Mouse (Mus musculus) ES-E14 (cell line): ENCODE measurements around the gene Papolg. TPM values are rescaled to one million over a fixed set of nuclear protein-coding genes. Genes with fewer than 3 reads are reported as not detected.

Source experiments
- DNase-seq: peaks from one replicate; pipeline ENCODE4 v3.0.0-alpha.2; 2013; ENCODE audit warnings: low read depth, low spot score
- H3K27ac ChIP-seq: 2 replicates; pipeline ENCODE4 v1.5.1; 2012; ENCODE audit warnings: low read depth, mild to moderate bottlenecking, low read length, moderate library complexity, mixed read lengths; ENCODE audit not compliant: poor library complexity, insufficient read depth, severe bottlenecking
- H3K36me3 ChIP-seq: 2 replicates; pipeline ENCODE4 v1.6.1; 2012; ENCODE audit warnings: mild to moderate bottlenecking, low read length, moderate library complexity, mixed read lengths; ENCODE audit not compliant: control insufficient read depth, poor library complexity, insufficient read depth, severe bottlenecking
- H3K4me1 ChIP-seq, 2 experiments: fragments of 150-350 bp in 1 of 2; sonication (generic) in 1 of 2; 2 replicates each; pipeline ENCODE4 v1.6.1; 2012; ENCODE audit warnings: low read length in 2 of 2, mild to moderate bottlenecking in 1 of 2, mixed read lengths in 1 of 2; ENCODE audit not compliant: control insufficient read depth in 2 of 2, insufficient read depth in 2 of 2, poor library complexity in 1 of 2
- H3K4me3 ChIP-seq, 2 experiments: fragments of 150-350 bp in 1 of 2; sonication (generic) in 1 of 2; 2 replicates each; pipeline ENCODE4 v1.5.1; 2012; ENCODE audit warnings: low read length in 2 of 2, low read depth in 1 of 2, mild to moderate bottlenecking in 1 of 2, mixed read lengths in 1 of 2; ENCODE audit not compliant: insufficient read depth in 1 of 2, poor library complexity in 1 of 2, severe bottlenecking in 1 of 2
- H3K9ac ChIP-seq: 2 replicates; pipeline ENCODE4 v1.6.1; 2012; ENCODE audit warnings: low read depth, mild to moderate bottlenecking, low read length, mixed read lengths; ENCODE audit not compliant: poor library complexity, insufficient read depth, severe bottlenecking
- H3K9me3 ChIP-seq: fragments of 150-350 bp; sonication (generic); 2 replicates; pipeline ENCODE4 v1.6.1; 2012; ENCODE audit warnings: low read depth, mild to moderate bottlenecking, low read length; ENCODE audit not compliant: control insufficient read depth, insufficient read depth
- CHD2 ChIP-seq: IDR thresholded peaks from 2 replicates; pipeline ENCODE4 v1.6.1; 2014; ENCODE audit warnings: mild to moderate bottlenecking, low read depth, low read length, inconsistent platforms
- HCFC1 ChIP-seq: IDR thresholded peaks from 2 replicates; pipeline ENCODE4 v1.6.1; 2012; ENCODE audit warnings: low read length, inconsistent platforms, borderline replicate concordance; ENCODE audit not compliant: insufficient read depth
- MAFK ChIP-seq: IDR thresholded peaks from 2 replicates; pipeline ENCODE4 v1.6.1; 2014; ENCODE audit warnings: mild to moderate bottlenecking, low read depth, low read length, inconsistent platforms; ENCODE audit not compliant: insufficient read depth
- ZC3H11A ChIP-seq: IDR thresholded peaks from 2 replicates; pipeline ENCODE4 v1.6.1; 2012; ENCODE audit warnings: low read depth, mild to moderate bottlenecking, inconsistent platforms, low read length, borderline replicate concordance
- ZNF384 ChIP-seq: IDR thresholded peaks from 2 replicates; pipeline ENCODE4 v1.6.1; 2012; ENCODE audit warnings: low read depth, low read length, inconsistent platforms
- in situ Hi-C, 2 experiments: fragments of 600-800 bp; cut with MboI; formaldehyde crosslinking; loops; one replicate each; pipeline ENCODE4 v1.15.1; 2025; ENCODE audit warnings: low sequenced_read_pairs in 2 of 2, inconsistent platforms in 1 of 2; ENCODE audit not compliant: unreplicated experiment in 2 of 2
- total RNA-seq: library from RNA; depleted of rRNA; stranded (reverse); fragments of 300-350 nt; gene quantifications from 2 replicates; pipeline ENCODE4 v1.2.3, GENCODE M21; 2012; rRNA removed

Gene Papolg
- total RNA-seq, 1 experiment: 14.0 TPM

- TF ChIP-seq HCFC1 (no peak), ZNF384 (no peak), MAFK (no peak), ZC3H11A (no peak), CHD2 (no peak)
- in situ Hi-C loops: no loop called here
- Histone ChIP-seq H3K9me3 (no peaks in the 10 kb centered on the region), H3K27ac (no peak overlapping the region), H3K4me3 (no peak overlapping the region), H3K9ac (no peak overlapping the region), H3K4me1 (no peaks in the 10 kb centered on the region), H3K36me3 (no peaks in the 10 kb centered on the region)
- no peak for DNase-seq
Observed at GRCm38 (mm10) chr11:23823244-23823643, 71.8 kb downstream of the Papolg start.

GRCm38 (mm10) chr11:23821652-23822051 lies 73.4 kb downstream of the Papolg start:
- Histone ChIP-seq H3K4me3 (no peak overlapping the region), H3K4me1 (no peaks in the 10 kb centered on the region), H3K9ac (no peak overlapping the region), H3K9me3 (no peaks in the 10 kb centered on the region), H3K27ac (no peak overlapping the region), H3K36me3 (no peaks in the 10 kb centered on the region)
- TF ChIP-seq MAFK (no peak), ZNF384 (no peak), HCFC1 (no peak), CHD2 (no peak), ZC3H11A (no peak)
- in situ Hi-C loops: no loop called here
- DNase-seq: no peak

- DNase-seq: no peak
- Histone ChIP-seq H3K9me3 (no peaks in the 10 kb centered on the region), H3K9ac (no peak overlapping the region), H3K4me3 (no peak overlapping the region), H3K4me1 (no peaks in the 10 kb centered on the region), H3K27ac (no peak overlapping the region), H3K36me3 (no peaks in the 10 kb centered on the region)
- in situ Hi-C loops: no loop called here
- TF ChIP-seq MAFK (no peak), CHD2 (no peak), ZNF384 (no peak), HCFC1 (no peak), ZC3H11A (no peak)
Observed at GRCm38 (mm10) chr11:23820977-23821376, 74.1 kb downstream of the Papolg start.

- Histone ChIP-seq H3K9me3 (no peaks in the 10 kb centered on the region), H3K9ac (no peak overlapping the region), H3K36me3 (no peaks in the 10 kb centered on the region), H3K4me3 (no peak overlapping the region), H3K4me1 (no peaks in the 10 kb centered on the region), H3K27ac (no peak overlapping the region)
- TF ChIP-seq HCFC1 (no peak), ZNF384 (no peak), MAFK (no peak), CHD2 (no peak), ZC3H11A (no peak)
- in situ Hi-C loops: no loop called here
- DNase-seq: no peak
Observed at GRCm38 (mm10) chr11:23818745-23819144, 76.3 kb downstream of the Papolg start.

Other genes with a start within 250 kb of the Papolg start
- gene Pus10, start 229.6 kb downstream of the Papolg start, total RNA-seq: 22.7 and 28.8 TPM in 2 replicates
- 56.2 and 60.8 TPM in 2 replicates for gene Pex13, start 229.3 kb downstream of the Papolg start, total RNA-seq
- gene Rel, start 124.3 kb downstream of the Papolg start, total RNA-seq: 0.63 and 0.71 TPM in 2 replicates
- gene A830031A19Rik, start 179.8 kb upstream of the Papolg start, total RNA-seq: not detected in 2 replicates
- gene Bcl11a, start 182.8 kb upstream of the Papolg start, total RNA-seq: 3.1 and 3.2 TPM in 2 replicates